Mouse (Mus musculus): ENCODE measurements around the gene 4933416C03Rik. TPM values are rescaled to one million over a fixed set of nuclear protein-coding genes. Genes with fewer than 3 reads are reported as not detected.

The 4933416C03Rik gene
- total and polyA plus RNA-seq, 2 experiments from 2014 or later, result 0.13 TPM; not detected in 1

GRCm38 (mm10) chr10:116083965-116084364 lies 29.8 kb downstream of the 4933416C03Rik start:
- Histone ChIP-seq H3K9ac (replicated peaks; ENCODE audit: low read length) (no peak overlapping the region), H3K4me2 (ENCODE audit: low read depth, low read length) (no peak overlapping the region), H3K4me3 (ENCODE audit: low read length) (no peak overlapping the region), H3K27me3 (ENCODE audit: insufficient read depth, low read length) (no peaks in the 10 kb centered on the region), H3K36me3 (ENCODE audit: insufficient read depth, low read length) (no peaks in the 10 kb centered on the region), H3K27ac (no peak overlapping the region), H3K9me3 (ENCODE audit: low read length) (no peaks in the 10 kb centered on the region), H3K4me1 (ENCODE audit: insufficient read depth, low read length) (no peaks in the 10 kb centered on the region)
- ATAC-seq, result no peak
- peak; percentile 51 for DNase-seq (ENCODE audit: low spot score)
- WGBS, result 36% methylated on average over 3 of the region's 3 CpGs
- TF ChIP-seq CTCF (IDR thresholded peaks at IDR 0.05; ENCODE audit: low read depth), result peak; percentile 61

- TF ChIP-seq CTCF (IDR thresholded peaks at IDR 0.05; ENCODE audit: low read depth), result no peak
- Histone ChIP-seq H3K36me3 (ENCODE audit: insufficient read depth, low read length) (no peaks in the 10 kb centered on the region), H3K4me3 (ENCODE audit: low read length) (no peak overlapping the region), H3K9me3 (ENCODE audit: low read length) (no peaks in the 10 kb centered on the region), H3K4me2 (ENCODE audit: low read depth, low read length) (no peak overlapping the region), H3K9ac (replicated peaks; ENCODE audit: low read length) (no peak overlapping the region), H3K27me3 (ENCODE audit: insufficient read depth, low read length) (no peaks in the 10 kb centered on the region), H3K4me1 (ENCODE audit: insufficient read depth, low read length) (no peaks in the 10 kb centered on the region), H3K27ac (no peak overlapping the region)
- ATAC-seq, result peak; percentile 47; the same call in 1 of the 2 replicates
- DNase-seq (ENCODE audit: low spot score), result no peak
- 75% methylated on average over 6 of the region's 6 CpGs for WGBS
Observed at GRCm38 (mm10) chr10:116080841-116081240, 32.9 kb downstream of the 4933416C03Rik start.

- no peak for TF ChIP-seq CTCF (IDR thresholded peaks at IDR 0.05; ENCODE audit: low read depth)
- H3K9ac ChIP-seq (replicated peaks; ENCODE audit: low read length), result no peak overlapping the region
- H3K4me2 ChIP-seq (ENCODE audit: low read depth, low read length), result no peak overlapping the region
- H3K4me3 ChIP-seq (ENCODE audit: low read length), result no peak overlapping the region
- H3K36me3 ChIP-seq (ENCODE audit: insufficient read depth, low read length), result no peaks in the 10 kb centered on the region
- no peaks in the 10 kb centered on the region for H3K9me3 ChIP-seq (ENCODE audit: low read length)
- ATAC-seq (no peak), DNase-seq (ENCODE audit: low spot score) (no peak)
- 32% methylated on average over 7 of the region's 7 CpGs for WGBS
- no peaks in the 10 kb centered on the region for H3K4me1 ChIP-seq (ENCODE audit: insufficient read depth, low read length)
- no peaks in the 10 kb centered on the region for H3K27me3 ChIP-seq (ENCODE audit: insufficient read depth, low read length)
- H3K27ac ChIP-seq, result no peak overlapping the region
Observed at GRCm38 (mm10) chr10:116079396-116079795, 34.3 kb downstream of the 4933416C03Rik start.

GRCm38 (mm10) chr10:116078636-116079035 lies 35.1 kb downstream of the 4933416C03Rik start:
- 63% methylated on average over 5 of the region's 5 CpGs for WGBS
- no peaks in the 10 kb centered on the region for H3K9me3 ChIP-seq (ENCODE audit: low read length)
- H3K27ac ChIP-seq, result no peak overlapping the region
- ATAC-seq (no peak), DNase-seq (ENCODE audit: low spot score) (no peak)
- no peak overlapping the region for H3K9ac ChIP-seq (replicated peaks; ENCODE audit: low read length)
- no peaks in the 10 kb centered on the region for H3K4me1 ChIP-seq (ENCODE audit: insufficient read depth, low read length)
- H3K4me3 ChIP-seq (ENCODE audit: low read length), result no peak overlapping the region
- H3K4me2 ChIP-seq (ENCODE audit: low read depth, low read length), result no peak overlapping the region
- TF ChIP-seq CTCF (IDR thresholded peaks at IDR 0.05; ENCODE audit: low read depth), result no peak
- no peaks in the 10 kb centered on the region for H3K27me3 ChIP-seq (ENCODE audit: insufficient read depth, low read length)
- no peaks in the 10 kb centered on the region for H3K36me3 ChIP-seq (ENCODE audit: insufficient read depth, low read length)

GRCm38 (mm10) chr10:116075954-116076353 lies 37.8 kb downstream of the 4933416C03Rik start:
- no peak for TF ChIP-seq CTCF (IDR thresholded peaks at IDR 0.05; ENCODE audit: low read depth)
- Histone ChIP-seq H3K9me3 (ENCODE audit: low read length) (no peaks in the 10 kb centered on the region), H3K4me2 (ENCODE audit: low read depth, low read length) (no peak overlapping the region), H3K4me3 (ENCODE audit: low read length) (no peak overlapping the region), H3K4me1 (ENCODE audit: insufficient read depth, low read length) (no peaks in the 10 kb centered on the region), H3K9ac (replicated peaks; ENCODE audit: low read length) (no peak overlapping the region), H3K27ac (no peak overlapping the region), H3K36me3 (ENCODE audit: insufficient read depth, low read length) (no peaks in the 10 kb centered on the region), H3K27me3 (ENCODE audit: insufficient read depth, low read length) (no peaks in the 10 kb centered on the region)
- DNase-seq (ENCODE audit: low spot score) (no peak), ATAC-seq (no peak)
- 88% methylated on average over 5 of the region's 5 CpGs for WGBS

Other genes starting within 250 kb of the 4933416C03Rik start
- gene Ptprr, start 95.7 kb downstream of the 4933416C03Rik start, total RNA-seq (2014; rRNA removed), result 20.8 and 22.0 TPM in 2 replicates
- 22.9 and 25.1 TPM in 2 replicates for gene Ptprr, start 95.7 kb downstream of the 4933416C03Rik start, polyA plus RNA-seq (2015; fragmentation: Nextera tagmentation; extraction: Ambion mirVana)
- 8.1 and 8.8 TPM in 2 replicates for gene Ptprb, start 161.6 kb upstream of the 4933416C03Rik start, total RNA-seq (2014; rRNA removed)
- gene Ptprb, start 161.6 kb upstream of the 4933416C03Rik start, polyA plus RNA-seq (2015; fragmentation: Nextera tagmentation; extraction: Ambion mirVana), result 3.1 and 3.5 TPM in 2 replicates